Mouse (Mus musculus): ENCODE measurements around the gene Hoxb7. TPM values are rescaled to one million over a fixed set of nuclear protein-coding genes. Genes with fewer than 3 reads are reported as not detected.

The Hoxb7 gene
- total RNA-seq, 4 experiments from 2014 or later = 0.52 to 1.0 (median 0.94) TPM; not detected in 1

GRCm38 (mm10) chr11:96314671-96315343, 28.4 kb downstream of the Hoxb7 start:
- DNase-seq (ENCODE audit: low spot score in 2 of 2) = no peak

DNA sequence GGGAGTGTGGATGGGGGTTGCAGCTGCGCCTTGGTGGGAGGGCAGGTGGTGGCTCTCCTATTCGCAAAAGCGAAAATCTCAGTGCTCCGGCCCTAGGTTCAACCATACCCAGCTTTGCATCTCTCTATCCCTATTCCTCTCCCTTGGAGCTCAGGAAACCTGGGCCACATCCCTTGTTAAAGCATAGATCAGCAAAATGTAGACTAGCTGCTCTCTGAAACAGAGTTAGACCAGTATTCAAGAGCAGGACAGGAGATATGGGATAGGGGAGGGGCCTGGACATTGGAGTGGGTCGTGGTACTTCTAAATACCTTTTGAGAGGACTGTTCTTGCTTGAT, 28.9 kb downstream of the Hoxb7 start:
- DNase-seq (ENCODE audit: low spot score in 2 of 2) = no peak

DNA sequence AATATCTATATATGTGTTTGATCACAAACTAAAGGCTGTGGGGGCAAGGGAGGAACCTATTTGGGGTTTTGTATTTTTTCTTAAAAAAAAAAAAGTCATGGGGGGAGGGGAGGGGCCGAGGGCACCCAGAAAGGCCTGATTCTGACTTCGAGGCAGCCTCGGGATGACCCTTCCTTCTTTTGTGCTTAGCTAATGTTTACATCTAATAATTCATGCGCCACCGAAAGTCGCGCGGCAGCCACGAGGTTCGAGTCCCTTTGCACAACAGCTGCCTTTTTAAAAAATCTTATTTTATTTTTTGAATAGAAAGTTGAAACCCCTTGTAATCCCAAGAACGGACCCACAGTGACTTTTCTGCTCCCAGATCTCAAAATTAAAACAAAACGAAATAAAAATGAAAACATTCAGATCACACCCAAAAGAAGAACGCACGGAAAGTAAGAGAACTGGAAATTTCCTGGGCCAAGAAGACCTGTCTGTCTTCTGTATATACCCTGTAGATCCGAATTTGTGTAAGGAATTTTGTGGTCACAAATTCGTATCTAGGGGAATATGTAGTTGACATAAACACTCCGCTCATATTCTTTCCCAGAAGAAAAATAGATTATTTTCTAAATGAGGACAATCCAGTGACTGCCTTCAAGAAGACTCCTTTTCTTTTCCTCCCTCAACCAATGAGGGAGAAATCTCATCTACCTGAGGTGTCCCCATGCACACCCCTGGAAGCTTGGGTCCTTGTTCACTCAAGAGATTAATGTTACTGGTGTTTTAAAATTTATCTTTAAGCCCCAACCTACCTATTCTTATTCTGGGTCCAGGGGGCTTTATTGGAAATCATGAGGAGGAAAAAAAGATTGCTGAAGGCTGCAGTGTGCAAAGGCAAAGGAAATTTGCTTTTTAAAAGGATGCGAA, 30.5 kb downstream of the Hoxb7 start:
- DNase-seq (ENCODE audit: low spot score in 2 of 2) = no peak

- no peak for DNase-seq (ENCODE audit: low spot score in 2 of 2)
These were observed 31.4 kb downstream of the Hoxb7 start, which contains the start of gene Hoxb4 for GRCm38 (mm10) chr11:96317608-96318367. TSS of gene Hoxb4 (plus strand) at chr11:96318267.

DNA sequence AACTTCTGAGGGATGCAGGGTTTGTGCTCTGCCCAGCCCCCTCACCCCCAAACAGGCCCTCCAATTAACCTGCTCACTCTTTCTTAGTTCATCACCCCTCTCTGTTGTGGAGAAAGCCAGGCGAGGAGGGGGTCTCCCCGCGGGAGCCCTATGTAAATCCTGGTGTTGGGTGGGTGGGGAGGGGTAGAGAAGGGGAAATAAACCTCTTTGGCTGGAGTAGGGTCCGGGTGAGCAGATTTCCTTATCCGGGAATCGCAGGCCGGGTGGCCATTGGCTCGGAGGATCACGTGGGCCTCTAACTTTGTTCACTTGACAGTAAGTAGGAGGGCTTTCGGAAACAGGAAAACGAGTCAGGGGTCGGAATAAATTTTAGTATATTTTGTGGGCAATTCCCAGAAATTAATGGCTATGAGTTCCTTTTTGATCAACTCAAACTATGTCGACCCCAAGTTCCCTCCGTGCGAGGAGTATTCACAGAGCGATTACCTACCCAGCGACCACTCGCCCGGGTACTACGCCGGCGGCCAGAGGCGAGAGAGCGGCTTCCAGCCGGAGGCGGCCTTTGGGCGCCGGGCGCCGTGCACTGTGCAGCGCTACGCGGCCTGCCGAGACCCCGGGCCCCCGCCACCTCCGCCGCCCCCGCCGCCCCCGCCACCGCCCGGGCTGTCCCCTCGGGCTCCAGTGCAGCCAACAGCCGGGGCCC, 32.1 kb downstream of the Hoxb7 start:
- DNase-seq (ENCODE audit: low spot score in 2 of 2) = no peak

- no peak for DNase-seq (ENCODE audit: low spot score in 2 of 2)
These were observed 32.9 kb downstream of the Hoxb7 start for GRCm38 (mm10) chr11:96319071-96319902.

GRCm38 (mm10) chr11:96319910-96320309, 33.5 kb downstream of the Hoxb7 start:
- no peak for DNase-seq (ENCODE audit: low spot score in 2 of 2)

GRCm38 (mm10) chr11:96320688-96321087, 34.3 kb downstream of the Hoxb7 start:
- no peak for DNase-seq (ENCODE audit: low spot score in 2 of 2)

GRCm38 (mm10) chr11:96321846-96322245, 35.4 kb downstream of the Hoxb7 start:
- no peak for DNase-seq (ENCODE audit: low spot score in 2 of 2)

- DNase-seq (ENCODE audit: low spot score in 2 of 2) = no peak
These were observed 36.3 kb downstream of the Hoxb7 start for GRCm38 (mm10) chr11:96322738-96323137.

GRCm38 (mm10) chr11:96323154-96323553, 36.7 kb downstream of the Hoxb7 start, which contains the start of gene Hoxb3:
TSS of gene Hoxb3 (plus strand) at chr11:96323326.
- DNase-seq (ENCODE audit: low spot score in 2 of 2) = no peak

DNA sequence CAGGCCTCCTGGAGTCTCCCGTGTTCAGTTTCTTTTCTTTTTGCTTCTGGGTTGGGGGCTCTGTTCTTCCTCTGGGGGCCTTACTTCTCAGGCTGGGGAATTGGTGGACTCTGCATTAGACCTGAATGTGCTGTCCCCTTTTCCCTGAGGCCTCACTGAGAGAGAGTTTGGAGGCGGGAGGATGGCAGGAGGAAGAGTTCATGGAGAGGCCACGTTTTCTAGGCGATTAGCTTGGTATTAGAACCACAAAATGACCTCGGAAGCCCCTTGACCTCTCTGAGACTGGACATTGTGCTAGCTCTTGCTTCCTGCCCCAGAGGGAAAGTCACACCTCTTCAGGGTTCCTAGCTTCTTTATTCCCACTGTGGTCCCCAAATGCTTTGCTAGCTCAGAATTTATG, 37.7 kb downstream of the Hoxb7 start:
- DNase-seq (ENCODE audit: low spot score in 2 of 2) = no peak

DNA sequence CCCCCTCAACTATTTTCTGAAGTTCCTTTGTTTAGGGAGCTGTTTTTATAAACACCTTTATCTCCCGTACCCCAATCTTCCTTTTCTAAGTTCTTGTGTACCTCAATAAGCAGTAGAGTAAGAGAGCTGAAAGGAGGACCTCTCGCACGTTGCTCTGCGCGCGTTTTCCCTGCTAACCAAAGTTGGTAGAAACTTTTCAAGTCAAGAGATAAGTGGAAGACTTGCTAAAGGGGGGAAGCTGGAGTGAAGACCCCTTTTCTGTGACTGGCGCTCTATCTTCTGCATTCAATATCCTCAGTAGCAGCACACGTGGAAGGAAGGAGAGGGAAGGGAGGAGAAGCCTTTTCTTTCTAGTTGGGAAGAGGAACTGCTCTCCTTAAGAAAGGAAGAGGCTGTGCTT, 38.5 kb downstream of the Hoxb7 start:
- no peak for DNase-seq (ENCODE audit: low spot score in 2 of 2)

DNA sequence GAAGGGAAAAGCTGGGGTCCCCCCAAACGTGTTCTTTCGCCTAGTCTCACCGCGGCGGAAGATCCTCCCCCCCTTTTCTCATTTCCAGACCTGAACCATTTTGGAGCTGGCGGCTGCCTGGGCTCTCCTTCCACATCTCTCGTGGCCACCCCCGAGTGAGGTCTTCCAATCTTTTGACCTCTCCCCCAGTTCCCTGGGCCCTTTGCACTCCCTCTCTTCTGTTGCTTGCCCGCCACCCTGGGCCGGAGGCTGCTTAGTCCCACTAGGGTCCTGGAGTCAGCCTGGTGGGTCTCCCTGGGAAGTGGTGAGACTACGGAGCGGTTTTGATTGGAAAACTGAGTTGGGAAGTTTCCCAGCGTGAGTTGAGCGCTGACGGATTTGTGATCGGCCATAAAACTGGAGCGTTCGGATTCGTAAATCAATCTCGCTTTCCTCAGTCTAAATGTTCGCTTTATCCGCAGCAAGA, 39.4 kb downstream of the Hoxb7 start:
- DNase-seq (ENCODE audit: low spot score in 2 of 2) = no peak

GRCm38 (mm10) chr11:96326705-96327104, 40.3 kb downstream of the Hoxb7 start:
- DNase-seq (ENCODE audit: low spot score in 2 of 2) = no peak

GRCm38 (mm10) chr11:96327122-96327521, 40.7 kb downstream of the Hoxb7 start:
- DNase-seq (ENCODE audit: low spot score in 2 of 2) = no peak

DNA sequence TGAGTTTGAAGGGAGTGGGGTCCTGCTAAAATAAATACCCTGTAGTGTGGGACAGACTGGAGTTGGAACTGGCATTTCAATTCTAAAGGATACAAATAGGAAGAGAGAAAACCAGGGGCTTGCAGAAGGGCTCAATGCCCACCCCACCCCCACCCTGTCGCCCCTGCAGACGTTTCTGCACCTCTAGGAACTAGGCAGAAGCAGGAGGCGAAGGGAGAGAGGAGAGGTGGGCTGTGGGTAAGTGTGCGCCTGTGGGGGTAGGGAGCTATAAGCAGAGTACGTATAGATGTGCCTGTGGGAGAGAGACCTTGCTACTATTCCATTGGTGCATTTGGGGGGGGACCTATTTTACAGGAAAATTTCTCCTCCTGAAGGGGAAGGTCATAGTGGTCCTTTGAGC, 41.3 kb downstream of the Hoxb7 start:
- no peak for DNase-seq (ENCODE audit: low spot score in 2 of 2)

GRCm38 (mm10) chr11:96328605-96329004, 42.2 kb downstream of the Hoxb7 start:
- DNase-seq (ENCODE audit: low spot score in 2 of 2) = no peak

DNA sequence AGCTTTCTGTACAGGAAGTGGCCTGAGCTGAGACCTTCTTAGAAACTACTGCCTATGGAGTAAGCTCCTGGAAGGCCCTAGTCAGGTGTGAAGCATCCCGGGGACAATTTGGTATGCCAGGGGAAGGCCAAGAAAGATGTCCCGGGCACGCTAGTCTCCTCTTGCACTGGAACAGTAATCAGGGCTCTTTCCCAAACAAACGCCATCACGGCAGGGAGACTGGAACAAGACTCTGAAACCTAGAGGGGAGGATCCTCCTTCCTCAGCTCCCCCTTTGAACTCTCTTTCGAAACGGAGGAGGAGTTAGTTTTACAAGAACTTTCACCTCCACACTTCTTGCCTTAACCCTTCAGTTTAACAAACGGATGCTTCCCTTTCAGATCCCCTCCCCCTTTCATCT, 45.7 kb downstream of the Hoxb7 start:
- DNase-seq (ENCODE audit: low spot score in 2 of 2) = no peak

DNA sequence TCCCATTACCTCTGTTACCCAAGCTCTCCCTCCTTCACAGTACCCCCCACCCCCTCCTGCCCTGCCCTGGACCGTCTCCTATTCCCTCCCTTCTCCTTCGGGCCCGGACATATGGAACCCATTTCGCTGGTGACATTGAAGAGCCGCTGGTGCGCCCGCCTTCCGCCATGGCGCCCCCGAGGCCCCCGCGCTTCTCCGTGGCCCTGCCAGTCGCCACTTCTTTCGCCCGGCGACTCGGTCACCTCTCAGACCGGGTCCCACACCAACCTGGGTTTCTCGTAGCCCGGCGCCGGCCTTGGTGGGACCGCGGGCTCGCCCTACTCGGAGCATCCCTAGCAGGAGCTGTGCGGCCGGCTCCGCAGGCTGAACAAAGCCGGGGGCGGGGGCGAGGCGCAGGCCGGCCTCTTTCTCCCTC, 46.2 kb downstream of the Hoxb7 start:
- no peak for DNase-seq (ENCODE audit: low spot score in 2 of 2)
